Mouse (Mus musculus): ENCODE results near the gene Adat3.

GRCm38 (mm10) chr10:80589127-80589878 lies 13.4 kb upstream of the Adat3 start:
- no peak for TF ChIP-seq CTCF (IDR thresholded peaks at IDR 0.05; ENCODE audit: low read depth, low read length)
- TF ChIP-seq POLR2AphosphoS5 (IDR thresholded peaks at IDR 0.05; ENCODE audit: insufficient replicate concordance, low read depth, low read length): no peak
- TF ChIP-seq GATA1 (IDR thresholded peaks at IDR 0.05; ENCODE audit: borderline replicate concordance, low read length): no peak
